Mouse (Mus musculus): ENCODE data around the gene Dnase1. TPM values are rescaled to one million over a fixed set of nuclear protein-coding genes. Genes with fewer than 3 reads are reported as not detected.

Gene Dnase1
- polyA plus RNA-seq, 1 experiment from 2014 or later, result 5.7 TPM

Small RNA genes lying within 50 kb of the gene (microRNA-seq; reads per million reads assigned to microRNA genes)
- gene Gm23413, result not detected

Other genes starting within 250 kb of the Dnase1 start
- gene Olfr15, start 206.1 kb upstream of the Dnase1 start, polyA plus RNA-seq (2016; fragmentation: Nextera tagmentation; extraction: Ambion mirVana), result not detected in 2 replicates
- gene Zfp174, start 189.7 kb upstream of the Dnase1 start, polyA plus RNA-seq (2016; fragmentation: Nextera tagmentation; extraction: Ambion mirVana), result 1.6 and 2.0 TPM in 2 replicates
- gene Naa60, start 164.6 kb upstream of the Dnase1 start, polyA plus RNA-seq (2016; fragmentation: Nextera tagmentation; extraction: Ambion mirVana), result 61.3 and 68.9 TPM in 2 replicates
- gene Zfp597, start 152.4 kb upstream of the Dnase1 start, polyA plus RNA-seq (2016; fragmentation: Nextera tagmentation; extraction: Ambion mirVana), result 9.5 and 10.1 TPM in 2 replicates
- 3.7 and 4.4 TPM in 2 replicates for gene Gm20695, start 152.3 kb upstream of the Dnase1 start, polyA plus RNA-seq (2016; fragmentation: Nextera tagmentation; extraction: Ambion mirVana)
- 6.3 and 7.9 TPM in 2 replicates for gene 1700037C18Rik, start 128.3 kb upstream of the Dnase1 start, polyA plus RNA-seq (2016; fragmentation: Nextera tagmentation; extraction: Ambion mirVana)
- gene Cluap1, start 128.1 kb upstream of the Dnase1 start, polyA plus RNA-seq (2016; fragmentation: Nextera tagmentation; extraction: Ambion mirVana), result 23.8 TPM in 2 replicates
- 0.82 and 1.4 TPM in 2 replicates for gene Nlrc3, start 60.3 kb upstream of the Dnase1 start, polyA plus RNA-seq (2016; fragmentation: Nextera tagmentation; extraction: Ambion mirVana)
- 23.3 and 30.4 TPM in 2 replicates for gene Slx4, start 33.2 kb upstream of the Dnase1 start, polyA plus RNA-seq (2016; fragmentation: Nextera tagmentation; extraction: Ambion mirVana)
- 61.2 and 62.3 TPM in 2 replicates for gene Trap1, start 40.9 kb downstream of the Dnase1 start, polyA plus RNA-seq (2016; fragmentation: Nextera tagmentation; extraction: Ambion mirVana)
- 38.4 and 39.5 TPM in 2 replicates for gene Crebbp, start 177.1 kb downstream of the Dnase1 start, polyA plus RNA-seq (2016; fragmentation: Nextera tagmentation; extraction: Ambion mirVana)